Mouse (Mus musculus): ENCODE results near the gene Nup214. TPM values are rescaled to one million over a fixed set of nuclear protein-coding genes. Genes with fewer than 3 reads are reported as not detected.

Nup214 gene
- polyA plus RNA-seq, 1 experiment from 2014 or later = 54.0 TPM

GRCm38 (mm10) chr2:32068811-32069607 is 94.8 kb downstream of the Nup214 start:
- Histone ChIP-seq H3K36me3 (ENCODE audit: control insufficient read depth, insufficient read depth, low read length) (peaks cover 12% of the 10 kb centered on the region), H3K27ac (ENCODE audit: low read depth, low read length) (peak overlapping the region; percentile 54; the same call in 1 of the 2 replicates), H3K4me3 (ENCODE audit: low read depth, low read length) (no peak overlapping the region), H3K9me3 (replicated peaks; ENCODE audit: control insufficient read depth, low read length) (no peaks in the 10 kb centered on the region), H3K4me1 (ENCODE audit: control insufficient read depth, insufficient read depth, low read length) (peaks cover 46% of the 10 kb centered on the region), H3K4me2 (peak overlapping the region; percentile 6; the same call in 1 of the 2 replicates), H3K27me3 (ENCODE audit: control insufficient read depth, insufficient read depth, low read length) (no peaks in the 10 kb centered on the region), H3K9ac (ENCODE audit: low read depth, low read length) (no peak overlapping the region; the same call in 1 of the 2 replicates)
- no peak for ATAC-seq (replicated peaks; ENCODE audit: insufficient number of reproducible peaks, low FRiP score, low TSS enrichment)
- 56% methylated on average over 31 of the region's 31 CpGs for WGBS (ENCODE audit: insufficient replicate concordance)

DNA sequence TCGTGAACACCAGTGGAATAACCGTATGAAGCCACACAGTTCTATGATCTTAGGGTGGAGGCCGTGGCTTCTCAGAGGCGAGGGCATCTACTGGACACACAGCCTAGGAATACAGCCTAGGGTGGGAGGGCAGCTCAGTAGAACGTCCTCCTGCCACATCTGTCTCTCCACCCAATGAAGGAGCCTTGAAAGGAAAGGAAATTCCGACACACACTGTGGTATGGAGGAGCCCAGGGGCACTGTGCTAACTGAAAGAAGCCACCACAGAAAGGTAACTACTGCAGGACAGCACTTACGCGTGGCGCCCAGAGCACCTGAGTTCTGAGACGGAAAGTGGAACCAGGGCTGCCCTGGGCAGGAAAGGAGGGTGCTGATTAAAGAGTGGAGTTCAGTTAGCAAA is 96.5 kb downstream of the Nup214 start:
- Histone ChIP-seq H3K27ac (ENCODE audit: low read depth, low read length) (no peak overlapping the region), H3K27me3 (ENCODE audit: control insufficient read depth, insufficient read depth, low read length) (no peaks in the 10 kb centered on the region), H3K36me3 (ENCODE audit: control insufficient read depth, insufficient read depth, low read length) (peaks cover 10% of the 10 kb centered on the region), H3K4me1 (ENCODE audit: control insufficient read depth, insufficient read depth, low read length) (peaks cover 42% of the 10 kb centered on the region), H3K9me3 (replicated peaks; ENCODE audit: control insufficient read depth, low read length) (no peaks in the 10 kb centered on the region), H3K9ac (ENCODE audit: low read depth, low read length) (no peak overlapping the region), H3K4me2 (no peak overlapping the region), H3K4me3 (ENCODE audit: low read depth, low read length) (no peak overlapping the region)
- 90% methylated on average over 10 of the region's 10 CpGs for WGBS (ENCODE audit: insufficient replicate concordance)
- ATAC-seq (replicated peaks; ENCODE audit: insufficient number of reproducible peaks, low FRiP score, low TSS enrichment) = no peak

DNA sequence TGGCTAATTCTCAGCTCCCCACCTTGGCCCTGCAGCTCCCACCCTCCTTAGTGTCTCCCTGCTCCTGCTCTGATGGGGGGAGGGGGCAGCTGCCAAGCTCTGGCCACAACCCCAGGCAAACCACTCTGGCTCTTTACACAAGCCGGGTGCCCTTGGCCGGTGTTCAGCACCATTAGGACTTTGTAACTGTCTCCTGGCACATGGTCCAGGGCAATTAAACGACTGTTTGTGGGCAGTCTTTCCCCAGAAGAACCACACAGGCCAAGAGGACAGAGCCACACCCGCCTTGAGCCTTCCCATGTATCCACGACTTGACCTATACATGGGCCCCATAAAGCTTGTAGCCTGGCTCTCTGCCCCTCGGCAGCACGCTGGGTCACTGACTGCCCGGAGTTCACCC is 100.2 kb downstream of the Nup214 start:
- no peak for ATAC-seq (replicated peaks; ENCODE audit: insufficient number of reproducible peaks, low FRiP score, low TSS enrichment)
- Histone ChIP-seq H3K4me1 (ENCODE audit: control insufficient read depth, insufficient read depth, low read length) (peaks cover 35% of the 10 kb centered on the region), H3K4me2 (no peak overlapping the region; the same call in 1 of the 2 replicates), H3K4me3 (ENCODE audit: low read depth, low read length) (no peak overlapping the region), H3K27me3 (ENCODE audit: control insufficient read depth, insufficient read depth, low read length) (no peaks in the 10 kb centered on the region), H3K9me3 (replicated peaks; ENCODE audit: control insufficient read depth, low read length) (no peaks in the 10 kb centered on the region), H3K36me3 (ENCODE audit: control insufficient read depth, insufficient read depth, low read length) (0 out of 2 replicates have a peak, but pooled peaks cover 4% of the 10 kb centered on the region), H3K27ac (ENCODE audit: low read depth, low read length) (no peak overlapping the region; the same call in 1 of the 2 replicates), H3K9ac (ENCODE audit: low read depth, low read length) (no peak overlapping the region; the same call in 1 of the 2 replicates)
- WGBS (ENCODE audit: insufficient replicate concordance) = 70% methylated on average over 8 of the region's 8 CpGs

DNA sequence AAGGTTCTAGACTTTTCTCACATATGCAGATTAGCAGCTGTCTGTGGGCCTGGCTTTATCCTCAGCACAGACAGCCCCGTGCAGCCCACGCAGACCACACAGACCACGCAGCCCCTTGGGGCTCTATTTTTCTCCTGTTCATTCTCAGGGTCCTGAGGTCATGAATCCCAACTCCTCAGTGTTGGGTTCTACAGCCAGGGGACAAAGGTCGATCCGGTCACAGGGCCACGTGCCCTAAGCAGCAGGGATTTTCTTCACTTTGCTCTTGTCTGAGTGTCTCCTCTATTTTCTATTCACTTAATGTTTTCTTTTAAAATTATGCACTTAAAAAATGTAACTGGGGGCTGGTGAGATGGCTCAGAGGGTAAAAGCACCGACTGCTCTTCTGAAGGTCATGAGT is 101.1 kb downstream of the Nup214 start:
- H3K27ac ChIP-seq (ENCODE audit: low read depth, low read length) = no peak overlapping the region; the same call in 1 of the 2 replicates
- H3K4me1 ChIP-seq (ENCODE audit: control insufficient read depth, insufficient read depth, low read length) = peaks cover 43% of the 10 kb centered on the region
- 0 out of 2 replicates have a peak overlapping the region, but pooled peaks have one; percentile 24 for H3K4me2 ChIP-seq
- no peak overlapping the region for H3K4me3 ChIP-seq (ENCODE audit: low read depth, low read length)
- ATAC-seq (replicated peaks; ENCODE audit: insufficient number of reproducible peaks, low FRiP score, low TSS enrichment) = no peak
- 0 out of 2 replicates have a peak, but pooled peaks cover 4% of the 10 kb centered on the region for H3K36me3 ChIP-seq (ENCODE audit: control insufficient read depth, insufficient read depth, low read length)
- peak overlapping the region; percentile 58; the same call in 1 of the 2 replicates for H3K9ac ChIP-seq (ENCODE audit: low read depth, low read length)
- no peaks in the 10 kb centered on the region for H3K27me3 ChIP-seq (ENCODE audit: control insufficient read depth, insufficient read depth, low read length)
- WGBS (ENCODE audit: insufficient replicate concordance) = 72% methylated on average over 7 of the region's 7 CpGs
- no peaks in the 10 kb centered on the region for H3K9me3 ChIP-seq (replicated peaks; ENCODE audit: control insufficient read depth, low read length)

- 75% methylated on average over 10 of the region's 10 CpGs for WGBS (ENCODE audit: insufficient replicate concordance)
- no peak for ATAC-seq (replicated peaks; ENCODE audit: insufficient number of reproducible peaks, low FRiP score, low TSS enrichment)
- no peaks in the 10 kb centered on the region for H3K9me3 ChIP-seq (replicated peaks; ENCODE audit: control insufficient read depth, low read length)
- H3K4me3 ChIP-seq (ENCODE audit: low read depth, low read length) = peak overlapping the region; percentile 87
- H3K27ac ChIP-seq (ENCODE audit: low read depth, low read length) = peak overlapping the region; percentile 92
- H3K9ac ChIP-seq (ENCODE audit: low read depth, low read length) = peak overlapping the region; percentile 50
- 0 out of 2 replicates have a peak, but pooled peaks cover 3% of the 10 kb centered on the region for H3K36me3 ChIP-seq (ENCODE audit: control insufficient read depth, insufficient read depth, low read length)
- H3K4me1 ChIP-seq (ENCODE audit: control insufficient read depth, insufficient read depth, low read length) = peaks cover 43% of the 10 kb centered on the region
- peak overlapping the region; percentile 100 for H3K4me2 ChIP-seq
- no peaks in the 10 kb centered on the region for H3K27me3 ChIP-seq (ENCODE audit: control insufficient read depth, insufficient read depth, low read length)
These were observed 103.5 kb downstream of the Nup214 start for GRCm38 (mm10) chr2:32077744-32078143.

DNA sequence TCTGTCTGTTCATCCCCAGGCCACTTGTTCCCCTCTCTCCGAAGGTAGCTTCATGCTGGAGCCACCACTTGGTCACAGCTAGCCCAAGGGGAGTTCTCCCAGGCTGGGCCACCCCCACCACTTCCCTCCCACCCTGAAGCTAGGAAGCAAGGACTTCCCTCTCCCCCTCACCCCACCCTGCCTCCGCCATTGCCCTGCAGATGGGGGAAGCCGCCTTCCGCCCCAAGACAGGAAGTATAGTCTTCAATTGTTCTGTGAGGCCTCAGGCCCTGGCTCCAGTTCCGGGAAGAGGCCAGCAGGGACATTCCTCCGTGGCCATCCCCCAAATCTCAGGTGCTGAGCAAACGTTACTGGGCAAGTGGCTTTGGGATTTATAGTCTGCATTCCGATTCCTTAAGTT is 104.3 kb downstream of the Nup214 start:
- peak overlapping the region; percentile 100 for H3K4me2 ChIP-seq
- H3K9ac ChIP-seq (ENCODE audit: low read depth, low read length) = peak overlapping the region; percentile 50
- peaks cover 43% of the 10 kb centered on the region for H3K4me1 ChIP-seq (ENCODE audit: control insufficient read depth, insufficient read depth, low read length)
- no peaks in the 10 kb centered on the region for H3K27me3 ChIP-seq (ENCODE audit: control insufficient read depth, insufficient read depth, low read length)
- H3K27ac ChIP-seq (ENCODE audit: low read depth, low read length) = peak overlapping the region; percentile 92
- no peaks in the 10 kb centered on the region for H3K36me3 ChIP-seq (ENCODE audit: control insufficient read depth, insufficient read depth, low read length)
- H3K4me3 ChIP-seq (ENCODE audit: low read depth, low read length) = peak overlapping the region; percentile 87
- H3K9me3 ChIP-seq (replicated peaks; ENCODE audit: control insufficient read depth, low read length) = no peaks in the 10 kb centered on the region
- ATAC-seq (replicated peaks; ENCODE audit: insufficient number of reproducible peaks, low FRiP score, low TSS enrichment) = 0 out of 2 replicates have a peak, but pooled peaks have one; percentile 25
- WGBS (ENCODE audit: insufficient replicate concordance) = 34% methylated on average over 8 of the region's 8 CpGs

GRCm38 (mm10) chr2:32079191-32079725 is 105.0 kb downstream of the Nup214 start:
- peak overlapping the region; percentile 92 for H3K27ac ChIP-seq (ENCODE audit: low read depth, low read length)
- H3K4me3 ChIP-seq (ENCODE audit: low read depth, low read length) = peak overlapping the region; percentile 87
- ATAC-seq (replicated peaks; ENCODE audit: insufficient number of reproducible peaks, low FRiP score, low TSS enrichment) = 0 out of 2 replicates have a peak, but pooled peaks have one; percentile 6
- 63% methylated on average over 14 of the region's 14 CpGs for WGBS (ENCODE audit: insufficient replicate concordance)
- no peaks in the 10 kb centered on the region for H3K27me3 ChIP-seq (ENCODE audit: control insufficient read depth, insufficient read depth, low read length)
- H3K4me1 ChIP-seq (ENCODE audit: control insufficient read depth, insufficient read depth, low read length) = peaks cover 42% of the 10 kb centered on the region
- H3K9ac ChIP-seq (ENCODE audit: low read depth, low read length) = peak overlapping the region; percentile 50
- H3K36me3 ChIP-seq (ENCODE audit: control insufficient read depth, insufficient read depth, low read length) = no peaks in the 10 kb centered on the region
- H3K9me3 ChIP-seq (replicated peaks; ENCODE audit: control insufficient read depth, low read length) = no peaks in the 10 kb centered on the region
- H3K4me2 ChIP-seq = peak overlapping the region; percentile 100

- 65% methylated on average over 3 of the region's 3 CpGs for WGBS (ENCODE audit: insufficient replicate concordance)
- no peaks in the 10 kb centered on the region for H3K9me3 ChIP-seq (replicated peaks; ENCODE audit: control insufficient read depth, low read length)
- peak overlapping the region; percentile 92 for H3K27ac ChIP-seq (ENCODE audit: low read depth, low read length)
- H3K4me1 ChIP-seq (ENCODE audit: control insufficient read depth, insufficient read depth, low read length) = peaks cover 39% of the 10 kb centered on the region
- no peaks in the 10 kb centered on the region for H3K27me3 ChIP-seq (ENCODE audit: control insufficient read depth, insufficient read depth, low read length)
- peak overlapping the region; percentile 87 for H3K4me3 ChIP-seq (ENCODE audit: low read depth, low read length)
- peak overlapping the region; percentile 100 for H3K4me2 ChIP-seq
- H3K9ac ChIP-seq (ENCODE audit: low read depth, low read length) = peak overlapping the region; percentile 50
- H3K36me3 ChIP-seq (ENCODE audit: control insufficient read depth, insufficient read depth, low read length) = no peaks in the 10 kb centered on the region
- no peak for ATAC-seq (replicated peaks; ENCODE audit: insufficient number of reproducible peaks, low FRiP score, low TSS enrichment)
These were observed 106.4 kb downstream of the Nup214 start for GRCm38 (mm10) chr2:32080681-32081080.

Data from heart, embryonic 11.5 days (tissue).